Mouse (Mus musculus): Measurements from ENCODE around the gene Cd1d1. TPM values are rescaled to one million over a fixed set of nuclear protein-coding genes. Genes with fewer than 3 reads are reported as not detected.

The Cd1d1 gene
- polyA plus RNA-seq, 1 experiment = 6.1 TPM

- no peak for DNase-seq (ENCODE audit: low read depth, low spot score)
- 56% methylated on average over 2 of the region's 2 CpGs for WGBS
Observed at GRCm38 (mm10) chr3:86975150-86975549, 24.1 kb downstream of the Cd1d1 start.

GRCm38 (mm10) chr3:86962665-86963435 lies 36.4 kb downstream of the Cd1d1 start:
- WGBS = 85% methylated on average over 17 of the region's 17 CpGs
- no peak for DNase-seq (ENCODE audit: low read depth, low spot score)

- 81% methylated on average over 2 of the region's 2 CpGs for WGBS
- DNase-seq (ENCODE audit: low read depth, low spot score) = no peak
Observed at GRCm38 (mm10) chr3:86961395-86961669, 37.9 kb downstream of the Cd1d1 start.

- no peak for DNase-seq (ENCODE audit: low read depth, low spot score)
- WGBS = 74% methylated on average over 17 of the region's 17 CpGs
Observed at GRCm38 (mm10) chr3:86960656-86961394, 38.4 kb downstream of the Cd1d1 start.

GRCm38 (mm10) chr3:86959088-86959487 lies 40.2 kb downstream of the Cd1d1 start:
- WGBS = 76% methylated on average over 7 of the region's 7 CpGs
- DNase-seq (ENCODE audit: low read depth, low spot score) = no peak

- WGBS = 12% methylated on average over 4 of the region's 4 CpGs
- DNase-seq (ENCODE audit: low read depth, low spot score) = no peak
Observed at GRCm38 (mm10) chr3:86955376-86955775, 43.9 kb downstream of the Cd1d1 start.

- WGBS = 21% methylated on average over 1 of the region's 1 CpGs
- no peak for DNase-seq (ENCODE audit: low read depth, low spot score)
Observed at GRCm38 (mm10) chr3:86954521-86954920, 44.7 kb downstream of the Cd1d1 start.

- WGBS = 84% methylated on average over 4 of the region's 4 CpGs
- DNase-seq (ENCODE audit: low read depth, low spot score) = no peak
Observed at GRCm38 (mm10) chr3:86953819-86954218, 45.4 kb downstream of the Cd1d1 start.

- 49% methylated on average over 2 of the region's 2 CpGs for WGBS
- DNase-seq (ENCODE audit: low read depth, low spot score) = no peak
Observed at GRCm38 (mm10) chr3:86950652-86951051, 48.6 kb downstream of the Cd1d1 start.

Other genes with a start within 250 kb of the Cd1d1 start
- 2.3 and 3.6 TPM in 2 replicates for gene Dclk2, start 78.6 kb downstream of the Cd1d1 start, polyA plus RNA-seq (2012; rRNA removed)
- 3.2 and 4.6 TPM in 2 replicates for gene Kirrel, start 175.3 kb upstream of the Cd1d1 start, polyA plus RNA-seq (2012; rRNA removed)

Data from large intestine, adult 2 months (tissue).